Mouse (Mus musculus) thymus, adult 2 months (tissue): ENCODE measurements around the gene Amh. TPM values are rescaled to one million over a fixed set of nuclear protein-coding genes. Genes with fewer than 3 reads are reported as not detected.
"Not testable (repeated sequence)": the region's sequence is repeated elsewhere in the genome, so short reads cannot be mapped to it uniquely, and the experiment has no call there.

ENCODE experiments used
- DNase-seq: peaks from one replicate; pipeline ENCODE4 v3.0.0; 2021
- H3K27ac ChIP-seq: fragments of 200-500 bp; 2 replicates; pipeline ENCODE4 v1.5.1; 2012; ENCODE audit warnings: low read length, control low read depth; ENCODE audit not compliant: control insufficient read depth, insufficient read depth
- H3K27me3 ChIP-seq: fragments of 200-500 bp; 2 replicates; pipeline ENCODE4 v1.6.1; 2012; ENCODE audit warnings: mild to moderate bottlenecking, low read length, moderate library complexity, mixed read lengths; ENCODE audit not compliant: control insufficient read depth, insufficient read depth
- H3K36me3 ChIP-seq: fragments of 200-500 bp; 2 replicates; pipeline ENCODE4 v1.6.1; 2012; ENCODE audit warnings: mild to moderate bottlenecking, low read length, moderate library complexity; ENCODE audit not compliant: control insufficient read depth, insufficient read depth
- H3K4me1 ChIP-seq: fragments of 200-500 bp; replicated peaks from 2 replicates; pipeline ENCODE4 v1.6.1; 2012; ENCODE audit warnings: low read length; ENCODE audit not compliant: control insufficient read depth, insufficient read depth
- H3K4me3 ChIP-seq: fragments of 200-500 bp; 2 replicates; pipeline ENCODE4 v1.5.1; 2012; ENCODE audit warnings: mild to moderate bottlenecking, low read length, control low read depth, moderate library complexity; ENCODE audit not compliant: control insufficient read depth, insufficient read depth
- CTCF ChIP-seq: fragments of 200-500 bp; IDR thresholded peaks from 2 replicates; pipeline ENCODE4 v1.5.1; 2012; ENCODE audit warnings: mild to moderate bottlenecking, control low read depth, low read length, moderate library complexity, borderline replicate concordance; ENCODE audit not compliant: control insufficient read depth, poor library complexity, insufficient read depth; ENCODE audit errors: extremely low read depth
- POLR2A ChIP-seq: fragments of 200-500 bp; IDR thresholded peaks from 2 replicates; pipeline ENCODE4 v1.6.1; 2012; ENCODE audit warnings: mild to moderate bottlenecking, low read length, control low read depth, moderate library complexity; ENCODE audit not compliant: control insufficient read depth, poor library complexity, insufficient read depth; ENCODE audit errors: extremely low read depth
- WGBS: fragments of 180-500 bp; shearing (Covaris S2); methylation state at CpG from one replicate; pipeline ENCODE4 v1.1.7; 2018; 5-methylcytosine and 5-hydroxymethylcytosine counted together
- polyA plus RNA-seq: library from polyadenylated mRNA; depleted of rRNA; stranded (reverse); fragments of >200 nt; gene quantifications from 2 replicates; pipeline ENCODE4 v1.2.3, GENCODE M21; 2012

The Amh gene
- polyA plus RNA-seq, 1 experiment: 8.8 TPM

- Histone ChIP-seq H3K27me3 (peaks cover 21% of the 10 kb centered on the region), H3K4me1 (0 out of 2 replicates have a peak, but pooled peaks cover 3% of the 10 kb centered on the region), H3K36me3 (no peaks in the 10 kb centered on the region), H3K4me3 (no peak overlapping the region), H3K27ac (no peak overlapping the region)
- no peak for DNase-seq
- WGBS: 71% methylated on average over 5 of the region's 5 CpGs
- TF ChIP-seq POLR2A (no peak), CTCF (no peak)
Observed at GRCm38 (mm10) chr10:80812391-80813041, 7.5 kb downstream of the Amh start.

DNA sequence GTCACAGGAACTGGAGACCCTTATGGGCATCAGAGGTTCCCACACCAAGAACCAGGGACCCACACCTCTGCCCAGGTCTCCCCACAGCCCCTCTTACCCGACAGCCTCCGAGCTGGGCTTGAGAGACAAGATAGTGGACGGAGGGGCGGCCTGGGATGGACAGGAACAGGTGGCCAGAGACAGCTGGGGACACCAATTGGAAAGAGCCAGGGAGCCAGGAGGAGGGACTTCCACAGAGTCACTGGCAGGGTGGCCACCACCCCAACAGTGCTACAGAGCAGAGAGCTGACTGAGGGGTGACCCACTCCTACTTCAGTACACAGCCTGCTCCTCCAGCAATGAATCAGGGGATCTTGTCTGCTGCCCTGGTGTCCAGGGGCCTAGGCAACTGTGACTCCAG is 8.3 kb downstream of the Amh start, which contains the start of gene Jsrp1:
TSS of gene Jsrp1 (minus strand) at position 133 of the 400 bp plus-strand sequence.
- Histone ChIP-seq H3K36me3 (no peaks in the 10 kb centered on the region), H3K4me1 (0 out of 2 replicates have a peak, but pooled peaks cover 3% of the 10 kb centered on the region), H3K27me3 (peaks cover 18% of the 10 kb centered on the region), H3K27ac (no peak within 1 kb of the TSS), H3K4me3 (no peak within 1 kb of the TSS)
- TF ChIP-seq CTCF (no peak), POLR2A (no peak)
- 92% methylated on average over 4 of the region's 4 CpGs for WGBS
- DNase-seq: no peak

GRCm38 (mm10) chr10:80814800-80815199 is 9.8 kb downstream of the Amh start:
- Histone ChIP-seq H3K36me3 (no peaks in the 10 kb centered on the region), H3K27ac (no peak overlapping the region), H3K27me3 (peaks cover 6% of the 10 kb centered on the region; the same call in 1 of the 2 replicates), H3K4me1 (no peaks in the 10 kb centered on the region), H3K4me3 (no peak overlapping the region)
- 69% methylated on average over 7 of the region's 7 CpGs for WGBS
- no peak for TF ChIP-seq POLR2A
- TF ChIP-seq CTCF: no peak
- DNase-seq: no peak

- H3K4me1 ChIP-seq, H3K4me3 ChIP-seq, H3K27ac ChIP-seq, DNase-seq, H3K36me3 ChIP-seq, H3K27me3 ChIP-seq: not testable (repeated sequence)
- 62% methylated on average over 3 of the region's 3 CpGs for WGBS
Observed at GRCm38 (mm10) chr10:80816303-80816702, 11.3 kb downstream of the Amh start.

DNA sequence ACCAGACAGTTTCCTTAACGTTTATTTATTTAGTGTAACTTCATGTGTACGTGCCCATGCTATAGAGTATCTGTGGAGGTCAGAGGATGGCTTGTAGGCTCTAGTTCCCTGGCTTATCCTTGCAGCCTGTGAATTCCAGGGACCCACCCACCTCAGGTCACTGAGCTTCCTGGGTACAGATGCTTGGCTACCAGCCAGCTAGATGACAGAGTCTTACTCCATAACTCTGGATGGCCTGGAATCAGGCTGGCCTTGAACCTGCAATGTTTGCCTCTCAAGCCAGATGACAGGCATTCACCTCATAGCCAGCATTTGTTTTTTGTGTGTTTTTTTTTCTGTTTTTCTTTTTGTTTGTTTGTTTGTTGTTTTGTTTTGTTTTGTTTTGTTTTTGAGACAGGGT is 12.1 kb downstream of the Amh start:
- TF ChIP-seq POLR2A (no peak), CTCF (no peak)
- Histone ChIP-seq H3K4me1 (no peaks in the 10 kb centered on the region), H3K4me3 (no peak overlapping the region), H3K27ac (no peak overlapping the region), H3K36me3 (no peaks in the 10 kb centered on the region), H3K27me3 (no peaks in the 10 kb centered on the region)
- WGBS: 83% methylated on average over 2 of the region's 2 CpGs
- no peak for DNase-seq

GRCm38 (mm10) chr10:80817955-80818354 is 12.9 kb downstream of the Amh start:
- not testable (repeated sequence) for H3K27ac ChIP-seq, H3K36me3 ChIP-seq, H3K27me3 ChIP-seq, DNase-seq, H3K4me3 ChIP-seq, H3K4me1 ChIP-seq
- 84% methylated on average over 7 of the region's 7 CpGs for WGBS

GRCm38 (mm10) chr10:80818599-80819281 is 13.7 kb downstream of the Amh start:
- no peak overlapping the region for H3K27ac ChIP-seq
- TF ChIP-seq CTCF (no peak), POLR2A (no peak)
- H3K27me3 ChIP-seq: no peaks in the 10 kb centered on the region
- H3K4me3 ChIP-seq: no peak overlapping the region
- no peaks in the 10 kb centered on the region for H3K36me3 ChIP-seq
- DNase-seq: no peak
- peaks cover under 1% of the 10 kb centered on the region for H3K4me1 ChIP-seq
- 82% methylated on average over 6 of the region's 6 CpGs for WGBS
